Mouse (Mus musculus) olfactory bulb, adult 2 months (tissue): Measurements from ENCODE around the gene Zdhhc21.

Experiments
- CTCF ChIP-seq: fragments of 200-500 bp; IDR thresholded peaks from 2 replicates; pipeline ENCODE4 v1.5.1; 2012; ENCODE audit warnings: low read depth, mild to moderate bottlenecking, low read length, moderate library complexity; ENCODE audit not compliant: insufficient read depth
- POLR2A ChIP-seq: fragments of 200-500 bp; IDR thresholded peaks from 2 replicates; pipeline ENCODE4 v1.6.1; 2012; ENCODE audit warnings: mild to moderate bottlenecking, low read depth, low read length, moderate library complexity; ENCODE audit not compliant: insufficient read depth

GRCm38 (mm10) chr4:82807811-82808210 is 51.9 kb downstream of the Zdhhc21 start:
- TF ChIP-seq CTCF (no peak), POLR2A (no peak)
